Mouse (Mus musculus): ENCODE results near the gene Clip1. TPM values are rescaled to one million over a fixed set of nuclear protein-coding genes. Genes with fewer than 3 reads are reported as not detected.

Clip1 gene
- polyA plus RNA-seq, 1 experiment from 2014 or later, result 81.2 TPM

- Histone ChIP-seq H3K9ac (replicated peaks) (no peak overlapping the region), H3K27ac (no peak overlapping the region), H3K36me3 (no peaks in the 10 kb centered on the region), H3K9me3 (no peaks in the 10 kb centered on the region), H3K4me2 (replicated peaks) (no peak overlapping the region), H3K27me3 (no peaks in the 10 kb centered on the region), H3K4me3 (replicated peaks) (no peak overlapping the region), H3K4me1 (replicated peaks) (peaks cover 14% of the 10 kb centered on the region)
- WGBS, result 93% methylated on average over 12 of the region's 12 CpGs
- no peak for ATAC-seq
Measured at GRCm38 (mm10) chr5:123667915-123668314, 16.5 kb downstream of the Clip1 start.

DNA sequence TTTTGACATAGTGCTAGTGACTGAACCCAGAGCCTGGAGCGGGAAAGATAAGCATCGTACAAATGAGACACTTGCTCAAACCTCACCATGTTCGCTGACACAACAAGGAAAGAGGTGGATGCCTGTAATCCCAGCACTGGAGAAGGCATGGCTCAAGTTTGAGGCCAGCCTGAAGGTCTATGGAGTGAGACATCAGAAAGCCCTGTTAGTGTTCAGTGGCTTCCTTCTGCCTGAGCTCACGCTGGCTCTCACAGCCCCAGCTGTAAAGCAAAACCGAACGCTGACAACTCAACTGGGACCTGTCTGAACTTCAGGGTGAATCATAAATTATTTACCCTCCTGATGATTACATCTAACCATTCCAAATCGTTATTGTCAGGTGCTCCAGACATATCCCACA is 18.5 kb downstream of the Clip1 start:
- Histone ChIP-seq H3K4me2 (replicated peaks) (no peak overlapping the region), H3K4me1 (replicated peaks) (peaks cover 9% of the 10 kb centered on the region; the same call in 1 of the 2 replicates), H3K36me3 (no peaks in the 10 kb centered on the region), H3K9me3 (no peaks in the 10 kb centered on the region), H3K27me3 (no peaks in the 10 kb centered on the region), H3K27ac (no peak overlapping the region), H3K4me3 (replicated peaks) (no peak overlapping the region), H3K9ac (replicated peaks) (no peak overlapping the region)
- ATAC-seq, result no peak
- 84% methylated on average over 7 of the region's 7 CpGs for WGBS

DNA sequence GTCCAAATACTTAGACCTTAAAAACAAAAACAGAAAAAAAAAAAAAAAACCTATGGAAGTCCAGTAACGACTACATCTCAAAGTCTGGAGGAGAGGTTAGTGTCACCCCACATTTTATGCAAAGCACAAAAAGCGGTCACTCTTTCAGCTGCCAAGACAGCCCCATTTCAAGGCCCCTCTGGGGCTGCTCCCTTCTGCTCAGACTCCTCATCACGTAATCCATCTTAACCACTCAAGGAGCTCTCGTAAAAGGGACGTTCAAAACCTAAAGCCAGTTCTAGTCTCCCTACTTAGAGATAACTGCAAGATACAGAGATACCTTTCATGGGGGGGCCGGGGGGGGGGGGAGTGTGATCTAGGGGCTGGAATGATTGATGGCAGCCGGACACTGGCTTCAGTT is 20.1 kb downstream of the Clip1 start:
- Histone ChIP-seq H3K36me3 (no peaks in the 10 kb centered on the region), H3K4me2 (replicated peaks) (no peak overlapping the region), H3K27ac (no peak overlapping the region), H3K4me1 (replicated peaks) (0 out of 2 replicates have a peak, but pooled peaks cover 5% of the 10 kb centered on the region), H3K9me3 (no peaks in the 10 kb centered on the region), H3K4me3 (replicated peaks) (no peak overlapping the region), H3K9ac (replicated peaks) (no peak overlapping the region), H3K27me3 (no peaks in the 10 kb centered on the region)
- ATAC-seq, result no peak
- 88% methylated on average over 7 of the region's 7 CpGs for WGBS

DNA sequence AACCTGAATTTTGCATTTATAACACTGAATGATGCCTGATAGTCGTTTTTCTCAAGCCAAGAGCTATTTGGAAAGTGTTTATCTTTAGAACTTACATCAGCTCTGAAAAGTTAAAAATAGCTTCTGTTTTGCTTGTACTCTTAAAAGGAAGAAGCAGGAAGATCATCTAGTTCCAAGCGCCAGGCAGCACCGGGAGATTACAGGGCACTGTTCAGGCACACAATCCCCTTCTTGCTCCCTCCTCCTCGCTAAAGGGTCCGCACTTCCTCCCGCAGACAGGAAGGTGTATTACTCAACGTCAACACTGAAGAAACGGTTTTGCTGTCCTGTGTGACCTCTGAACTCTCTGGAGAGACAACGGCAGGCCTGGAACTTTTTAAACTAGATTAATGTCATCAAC is 22.4 kb downstream of the Clip1 start:
- no peak overlapping the region for H3K27ac ChIP-seq
- 0 out of 2 replicates have a peak, but pooled peaks cover 5% of the 10 kb centered on the region for H3K4me1 ChIP-seq (replicated peaks)
- no peak for ATAC-seq
- no peak overlapping the region for H3K9ac ChIP-seq (replicated peaks)
- no peak overlapping the region for H3K4me3 ChIP-seq (replicated peaks)
- no peaks in the 10 kb centered on the region for H3K36me3 ChIP-seq
- WGBS, result 81% methylated on average over 9 of the region's 9 CpGs
- H3K9me3 ChIP-seq, result no peaks in the 10 kb centered on the region
- H3K27me3 ChIP-seq, result no peaks in the 10 kb centered on the region
- H3K4me2 ChIP-seq (replicated peaks), result no peak overlapping the region

DNA sequence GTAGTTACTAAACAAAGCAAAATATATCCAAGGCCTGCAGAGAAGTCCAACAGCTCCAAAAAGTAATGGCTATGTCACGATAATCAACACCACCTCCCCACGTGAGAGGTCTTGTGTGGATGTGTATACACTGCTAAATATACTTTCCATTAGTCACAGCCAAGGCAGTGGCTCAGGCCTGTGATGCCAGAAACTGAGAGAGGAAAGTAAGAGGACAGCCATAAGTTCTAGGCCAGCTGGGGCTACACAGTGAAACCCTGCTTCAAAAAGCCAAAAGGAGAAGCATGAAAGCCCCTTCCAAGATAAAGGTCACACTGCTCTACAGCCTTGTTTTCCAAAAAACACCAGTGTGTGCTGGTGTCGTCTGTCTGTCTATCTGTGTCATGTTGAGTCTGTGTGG is 22.8 kb downstream of the Clip1 start:
- Histone ChIP-seq H3K4me3 (replicated peaks) (no peak overlapping the region), H3K4me2 (replicated peaks) (no peak overlapping the region), H3K27me3 (no peaks in the 10 kb centered on the region), H3K36me3 (no peaks in the 10 kb centered on the region), H3K4me1 (replicated peaks) (0 out of 2 replicates have a peak, but pooled peaks cover 5% of the 10 kb centered on the region), H3K27ac (no peak overlapping the region), H3K9ac (replicated peaks) (no peak overlapping the region), H3K9me3 (no peaks in the 10 kb centered on the region)
- ATAC-seq, result no peak
- WGBS, result 87% methylated on average over 3 of the region's 3 CpGs

- no peak for ATAC-seq
- Histone ChIP-seq H3K9ac (replicated peaks) (no peak overlapping the region), H3K27me3 (no peaks in the 10 kb centered on the region), H3K36me3 (peaks cover 20% of the 10 kb centered on the region), H3K9me3 (no peaks in the 10 kb centered on the region), H3K4me2 (replicated peaks) (no peak overlapping the region), H3K27ac (no peak overlapping the region), H3K4me3 (replicated peaks) (no peak overlapping the region), H3K4me1 (replicated peaks) (0 out of 2 replicates have a peak, but pooled peaks cover 7% of the 10 kb centered on the region)
- WGBS, result 89% methylated on average over 7 of the region's 7 CpGs
Measured at GRCm38 (mm10) chr5:123657651-123658050, 26.8 kb downstream of the Clip1 start.

DNA sequence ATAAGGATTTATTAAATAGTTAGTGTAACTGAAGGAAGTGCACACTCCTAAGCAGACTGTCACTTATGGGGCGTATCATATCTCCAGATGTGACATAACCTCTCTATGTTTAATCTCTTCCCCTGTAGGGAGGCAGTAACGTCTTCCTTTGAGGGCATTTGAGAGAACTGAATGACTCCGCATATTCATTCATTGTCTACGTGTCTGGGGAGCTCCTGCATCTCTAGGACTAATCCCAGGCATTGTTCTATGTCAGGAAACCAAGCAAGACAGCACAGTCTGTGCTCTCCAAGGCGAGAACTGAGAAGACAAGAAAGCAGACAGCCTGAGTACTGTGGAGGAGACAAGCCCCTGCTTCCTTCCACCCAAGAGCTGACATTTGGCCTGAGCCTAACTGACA is 29.5 kb downstream of the Clip1 start:
- Histone ChIP-seq H3K27ac (peak overlapping the region; percentile 35; the same call in 1 of the 2 replicates), H3K9me3 (no peaks in the 10 kb centered on the region), H3K4me1 (replicated peaks) (0 out of 2 replicates have a peak, but pooled peaks cover 7% of the 10 kb centered on the region), H3K9ac (replicated peaks) (no peak overlapping the region), H3K4me3 (replicated peaks) (no peak overlapping the region), H3K4me2 (replicated peaks) (no peak overlapping the region), H3K36me3 (peaks cover 31% of the 10 kb centered on the region), H3K27me3 (no peaks in the 10 kb centered on the region)
- WGBS, result 19% methylated on average over 5 of the region's 5 CpGs
- ATAC-seq, result no peak

- 93% methylated on average over 11 of the region's 11 CpGs for WGBS
- peaks cover 34% of the 10 kb centered on the region for H3K36me3 ChIP-seq
- ATAC-seq, result no peak
Measured at GRCm38 (mm10) chr5:123653287-123653801, 31.1 kb downstream of the Clip1 start.

DNA sequence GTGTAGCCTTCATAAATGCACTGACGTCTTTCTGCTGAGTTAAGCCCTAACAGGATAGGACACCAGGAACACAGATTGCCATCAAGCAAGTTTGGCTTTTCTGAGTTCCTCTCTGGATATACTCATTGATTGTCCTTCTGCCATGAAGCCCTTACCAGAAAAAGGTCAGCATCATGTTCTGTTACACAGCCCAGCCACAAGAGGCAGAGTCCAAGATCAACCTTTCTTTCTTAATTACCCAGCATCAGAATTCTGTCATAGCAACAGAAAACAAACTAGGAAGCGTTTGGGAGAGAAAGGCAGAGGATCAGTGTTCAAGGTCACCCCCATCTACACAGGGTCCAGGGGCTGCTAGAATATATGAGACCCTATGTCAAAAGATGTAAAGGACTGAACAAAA is 33.6 kb downstream of the Clip1 start:
- Histone ChIP-seq H3K36me3 (peaks cover 56% of the 10 kb centered on the region), H3K4me3 (replicated peaks) (no peak overlapping the region), H3K9ac (replicated peaks) (no peak overlapping the region), H3K27me3 (no peaks in the 10 kb centered on the region), H3K4me2 (replicated peaks) (no peak overlapping the region), H3K4me1 (replicated peaks) (0 out of 2 replicates have a peak, but pooled peaks cover 2% of the 10 kb centered on the region), H3K27ac (no peak overlapping the region), H3K9me3 (no peaks in the 10 kb centered on the region)
- ATAC-seq, result no peak
- 83% methylated on average over 2 of the region's 2 CpGs for WGBS

More at GRCm38 (mm10) chr5:123653287-123653801, 31.1 kb downstream of the Clip1 start:
- H3K27ac ChIP-seq, result no peak overlapping the region
- no peaks in the 10 kb centered on the region for H3K9me3 ChIP-seq
- no peak overlapping the region for H3K9ac ChIP-seq (replicated peaks)
- 0 out of 2 replicates have a peak, but pooled peaks cover 2% of the 10 kb centered on the region for H3K4me1 ChIP-seq (replicated peaks)
- no peak overlapping the region for H3K4me3 ChIP-seq (replicated peaks)
- H3K4me2 ChIP-seq (replicated peaks), result no peak overlapping the region
- H3K27me3 ChIP-seq, result no peaks in the 10 kb centered on the region

DNA sequence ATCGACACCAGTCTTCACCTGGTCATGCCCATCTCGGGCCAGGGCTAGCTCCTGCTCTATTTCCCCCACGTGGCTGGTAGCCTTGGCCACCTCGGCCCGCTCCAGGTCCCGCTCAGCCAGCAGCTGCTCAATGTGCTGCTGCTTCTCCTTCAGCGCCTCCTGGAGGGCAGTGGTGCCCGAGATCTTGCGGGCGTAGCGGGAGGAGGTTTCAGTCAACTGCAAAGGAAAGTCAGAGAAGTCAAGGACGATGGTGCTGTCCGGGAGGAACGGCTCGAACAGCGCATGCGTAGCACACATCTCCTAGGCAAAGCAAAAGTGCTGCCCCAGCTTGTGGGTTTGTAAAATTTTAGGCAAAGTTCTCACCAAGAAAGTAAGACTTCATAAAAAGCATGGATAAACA is 42.0 kb downstream of the Clip1 start:
- Histone ChIP-seq H3K27ac (no peak overlapping the region), H3K4me3 (replicated peaks) (no peak overlapping the region), H3K4me2 (replicated peaks) (no peak overlapping the region), H3K27me3 (no peaks in the 10 kb centered on the region), H3K36me3 (peaks cover 81% of the 10 kb centered on the region), H3K4me1 (replicated peaks) (no peaks in the 10 kb centered on the region), H3K9me3 (no peaks in the 10 kb centered on the region), H3K9ac (replicated peaks) (no peak overlapping the region)
- WGBS, result 94% methylated on average over 17 of the region's 17 CpGs
- no peak for ATAC-seq

- no peak overlapping the region for H3K4me2 ChIP-seq (replicated peaks)
- peaks cover 81% of the 10 kb centered on the region for H3K36me3 ChIP-seq
- H3K27ac ChIP-seq, result no peak overlapping the region
- H3K4me1 ChIP-seq (replicated peaks), result no peaks in the 10 kb centered on the region
- H3K27me3 ChIP-seq, result no peaks in the 10 kb centered on the region
- no peaks in the 10 kb centered on the region for H3K9me3 ChIP-seq
- ATAC-seq, result no peak
- WGBS, result 93% methylated on average over 7 of the region's 7 CpGs
- no peak overlapping the region for H3K9ac ChIP-seq (replicated peaks)
- no peak overlapping the region for H3K4me3 ChIP-seq (replicated peaks)
Measured at GRCm38 (mm10) chr5:123641259-123641900, 43.0 kb downstream of the Clip1 start.

DNA sequence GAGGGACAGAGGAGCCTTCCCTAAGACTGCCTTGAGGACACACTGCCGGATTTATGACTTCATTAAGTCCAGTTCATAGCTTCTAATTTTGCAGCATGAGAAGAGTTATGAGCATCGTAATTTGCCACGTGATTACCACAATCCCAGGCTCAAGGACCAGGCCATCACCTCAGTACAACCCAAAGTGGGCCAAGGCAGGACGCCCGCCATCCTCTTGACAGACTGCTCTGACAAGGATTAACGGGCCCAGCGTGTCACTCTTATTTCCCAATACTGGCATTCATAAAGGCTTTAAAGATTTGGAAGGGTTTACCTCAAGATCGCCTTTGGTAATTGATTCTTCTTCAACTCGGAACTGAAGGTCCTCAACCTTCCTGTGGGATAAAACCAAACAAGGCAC is 44.2 kb downstream of the Clip1 start:
- Histone ChIP-seq H3K36me3 (peaks cover 78% of the 10 kb centered on the region), H3K9me3 (no peaks in the 10 kb centered on the region), H3K27ac (no peak overlapping the region), H3K4me3 (replicated peaks) (no peak overlapping the region), H3K27me3 (no peaks in the 10 kb centered on the region), H3K9ac (replicated peaks) (no peak overlapping the region), H3K4me2 (replicated peaks) (no peak overlapping the region), H3K4me1 (replicated peaks) (no peaks in the 10 kb centered on the region)
- no peak for ATAC-seq
- WGBS, result 77% methylated on average over 9 of the region's 9 CpGs

DNA sequence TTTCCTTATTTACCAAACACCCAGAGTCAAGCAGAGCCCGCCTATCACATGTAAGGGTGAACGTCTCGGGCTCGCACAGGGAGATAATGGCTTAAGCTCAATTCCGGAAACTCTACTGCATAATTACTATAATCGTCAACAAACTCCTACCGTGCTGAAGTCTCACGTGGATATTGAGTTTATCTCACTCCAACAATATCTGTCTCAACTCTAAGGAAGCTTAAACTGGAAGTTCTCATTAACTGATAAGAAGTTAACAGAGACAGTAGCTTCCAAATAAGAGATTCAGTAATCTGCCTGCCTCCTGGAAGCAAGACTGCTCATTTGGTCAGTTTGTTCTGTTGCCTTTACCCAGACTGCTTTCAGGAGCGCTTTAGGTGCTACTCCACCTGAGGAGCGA is 53.2 kb downstream of the Clip1 start:
- no peak for ATAC-seq
- Histone ChIP-seq H3K27me3 (no peaks in the 10 kb centered on the region), H3K36me3 (peaks cover 57% of the 10 kb centered on the region), H3K9ac (replicated peaks) (no peak overlapping the region), H3K27ac (no peak overlapping the region), H3K4me1 (replicated peaks) (no peaks in the 10 kb centered on the region), H3K4me2 (replicated peaks) (no peak overlapping the region), H3K4me3 (replicated peaks) (no peak overlapping the region), H3K9me3 (no peaks in the 10 kb centered on the region)
- 91% methylated on average over 10 of the region's 10 CpGs for WGBS

Data from midbrain, embryonic 13.5 days (tissue).